In the genomic region with DNA sequence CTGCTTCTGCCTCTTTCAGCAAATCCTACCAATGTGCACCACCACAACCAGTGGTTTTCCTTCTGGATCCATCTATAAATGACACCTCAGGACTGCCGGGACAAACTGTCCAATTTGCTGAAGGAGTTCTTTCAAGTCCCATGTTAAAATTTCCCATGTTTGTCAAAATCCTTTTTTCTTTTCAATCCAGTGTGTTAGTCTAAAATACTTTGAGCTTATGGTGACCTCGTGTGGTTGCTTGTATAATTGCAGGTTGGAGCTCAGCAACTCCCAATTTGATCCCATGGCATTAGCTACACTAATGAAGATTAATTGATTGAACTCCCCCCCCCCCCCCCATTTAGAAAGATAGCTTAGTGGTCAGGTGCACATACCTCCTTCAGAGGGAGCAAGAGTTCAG, we compare ENCODE assay signal across 8 mouse cellular contexts. TPM values are rescaled to one million over a fixed set of nuclear protein-coding genes. Genes with fewer than 3 reads are reported as not detected.
DNase-seq lines count a peak whose midpoint lies in the region; ATAC-seq and TF ChIP-seq lines count a peak whose summit lies in the region.

No protein-coding gene starts in this region.

- no peak overlapping the region for H3K4me3 ChIP-seq in heart, embryonic 10.5 days
- no peak overlapping the region for H3K4me3 ChIP-seq in intestine, postnatal 0 days (ENCODE audit: low read depth, low read length)

- no peak for ATAC-seq in intestine, postnatal 0 days
- ATAC-seq in inflammation-experienced regulatory T-cells, adult 6 months, result no peak

- 0 out of 2 replicates have a peak, but pooled peaks cover 7% of the 10 kb centered on the region for H3K4me1 ChIP-seq in heart, embryonic 10.5 days
- no peaks in the 10 kb centered on the region for H3K4me1 ChIP-seq in intestine, postnatal 0 days (replicated peaks; ENCODE audit: control insufficient read depth, insufficient read depth, low read length)

- peak; percentile 53 to 77 for DNase-seq in heart, adult 18-20 months
- DNase-seq in heart, embryonic 10.5 days (ENCODE audit: low spot score), result no peak
- peak; percentile 52 for DNase-seq in right cerebral cortex, postnatal 4 days
- no peak for DNase-seq in right cerebral cortex, postnatal 36 days (ENCODE audit: low spot score in 2 of 2)
- peak; percentile 57 for DNase-seq in c-Kit-positive CD71-positive TER-119-negative erythroid progenitor cells, embryonic 14.5 days (ENCODE audit: low read depth)
- DNase-seq in lung, postnatal 36 days, result peak; percentile 76

- no peaks in the 10 kb centered on the region for H3K9me3 ChIP-seq in heart, embryonic 10.5 days
- H3K9me3 ChIP-seq in intestine, postnatal 0 days (ENCODE audit: control insufficient read depth), result no peaks in the 10 kb centered on the region

- no peaks in the 10 kb centered on the region for H3K27me3 ChIP-seq in heart, embryonic 10.5 days (ENCODE audit: insufficient read depth, poor library complexity, severe bottlenecking)
- no peaks in the 10 kb centered on the region for H3K27me3 ChIP-seq in intestine, postnatal 0 days (replicated peaks; ENCODE audit: control insufficient read depth, insufficient read depth, low read length)

- no peak overlapping the region for H3K4me2 ChIP-seq in intestine, postnatal 0 days (replicated peaks; ENCODE audit: low read depth)

- TF ChIP-seq CTCF in intestine, postnatal 0 days (IDR thresholded peaks at IDR 0.05; ENCODE audit: low read depth), result peak; percentile 76

- 12% methylated on average over 2 of the region's 2 CpGs for WGBS in heart, embryonic 10.5 days
- 7% methylated on average over 2 of the region's 2 CpGs for WGBS in intestine, postnatal 0 days

- no peak overlapping the region for H3K27ac ChIP-seq in heart, embryonic 10.5 days
- H3K27ac ChIP-seq in intestine, postnatal 0 days (ENCODE audit: low read depth, low read length), result no peak overlapping the region

- peaks cover 32% of the 10 kb centered on the region for H3K36me3 ChIP-seq in heart, embryonic 10.5 days
- peaks cover 28% of the 10 kb centered on the region for H3K36me3 ChIP-seq in intestine, postnatal 0 days (ENCODE audit: control insufficient read depth, insufficient read depth)

- H3K9ac ChIP-seq in intestine, postnatal 0 days (ENCODE audit: low read depth, low read length), result no peak overlapping the region

RNA-seq across cellular contexts. Expression of a gene that starts 10.9 kb away (rescaled TPM):
- total RNA-seq in heart, adult 18-20 months (2021), result 1 to 10 TPM; 2.5 to 3.2 TPM
- polyA plus RNA-seq in heart, embryonic 10.5 days (2016; fragmentation: Nextera tagmentation; extraction: Ambion mirVana), result 5.2 and 5.9 TPM in 2 replicates
- polyA plus RNA-seq in intestine, postnatal 0 days (2015; fragmentation: Nextera tagmentation; extraction: Ambion mirVana), result 1.8 and 2.1 TPM in 2 replicates
- 1 to 10 TPM; 4.1 to 4.7 (median 4.2) TPM for polyA plus RNA-seq in inflammation-experienced regulatory T-cells, adult 6 months (2017; shearing (Covaris generic))

RNA-seq across cellular contexts. Expression of a gene that starts 32.2 kb away (rescaled TPM):
- 10 to 100 TPM; 39.1 to 43.4 TPM for total RNA-seq in heart, adult 18-20 months (2021)
- polyA plus RNA-seq in heart, embryonic 10.5 days (2016; fragmentation: Nextera tagmentation; extraction: Ambion mirVana), result 120 and 123 TPM in 2 replicates
- polyA plus RNA-seq in intestine, postnatal 0 days (2015; fragmentation: Nextera tagmentation; extraction: Ambion mirVana), result 37.3 and 39.6 TPM in 2 replicates
- polyA plus RNA-seq in inflammation-experienced regulatory T-cells, adult 6 months (2017; shearing (Covaris generic)), result 10 to 100 TPM; 42.0 to 62.2 (median 50.1) TPM

RNA-seq across cellular contexts. Expression of a gene that starts 33.4 kb away (rescaled TPM):
- total RNA-seq in heart, adult 18-20 months (2021), result 10 to 100 TPM; 11.1 to 12.0 TPM
- 14.5 and 15.3 TPM in 2 replicates for polyA plus RNA-seq in heart, embryonic 10.5 days (2016; fragmentation: Nextera tagmentation; extraction: Ambion mirVana)
- 4.1 and 4.4 TPM in 2 replicates for polyA plus RNA-seq in intestine, postnatal 0 days (2015; fragmentation: Nextera tagmentation; extraction: Ambion mirVana)
- polyA plus RNA-seq in inflammation-experienced regulatory T-cells, adult 6 months (2017; shearing (Covaris generic)), result 1 to 10 TPM; 3.6 to 5.8 (median 5.2) TPM

RNA-seq across cellular contexts. Expression of a gene that starts 43.3 kb away (rescaled TPM):
- total RNA-seq in heart, adult 18-20 months (2021), result 10 to 100 TPM; 12.5 to 14.2 TPM
- 19.9 and 22.9 TPM in 2 replicates for polyA plus RNA-seq in heart, embryonic 10.5 days (2016; fragmentation: Nextera tagmentation; extraction: Ambion mirVana)
- 5.4 and 6.2 TPM in 2 replicates for polyA plus RNA-seq in intestine, postnatal 0 days (2015; fragmentation: Nextera tagmentation; extraction: Ambion mirVana)
- 10 to 100 TPM in 1 of 3 experiments, 1 to 10 TPM in 2; 9.3 to 10.0 (median 9.7) TPM for polyA plus RNA-seq in inflammation-experienced regulatory T-cells, adult 6 months (2017; shearing (Covaris generic))

RNA-seq across cellular contexts. Expression of a gene that starts 58.2 kb away (rescaled TPM):
- under 1 TPM; 0.31 to 0.47 TPM for total RNA-seq in heart, adult 18-20 months (2021)
- polyA plus RNA-seq in heart, embryonic 10.5 days (2016; fragmentation: Nextera tagmentation; extraction: Ambion mirVana), result 0.40 TPM in 1 of 2 replicates, not detected in the other
- polyA plus RNA-seq in intestine, postnatal 0 days (2015; fragmentation: Nextera tagmentation; extraction: Ambion mirVana), result 0.14 and 0.17 TPM in 2 replicates
- not detected for polyA plus RNA-seq in inflammation-experienced regulatory T-cells, adult 6 months (2017; shearing (Covaris generic))

Comparison
In these comparisons a context has a peak if more than half of its experiments do, and no peak if none do; other contexts are left out.
1. DNase-seq: peak in heart, adult 18-20 months (2 of 2), right cerebral cortex, postnatal 4 days (single experiment), c-Kit-positive CD71-positive TER-119-negative erythroid progenitor cells, embryonic 14.5 days (single experiment) and lung, postnatal 36 days (single experiment); none in heart, embryonic 10.5 days (single experiment) and right cerebral cortex, postnatal 36 days (0 of 2).